Mouse (Mus musculus): ENCODE measurements at regions not wholly inside any gene's neighbourhood (a gene's known extent, or its start where the extent isn't known, plus 50 kb on each side); places are given as distances from the start of the nearest gene placed in this dataset.

Small RNA genes lying in the stretch of these regions (microRNA-seq; reads per million reads assigned to microRNA genes)
- gene Mir378d = 7.4 reads per million, percentile 24 among the genes with 10 or more reads in this experiment

Data from midbrain, embryonic 12.5 days (tissue).